Mouse (Mus musculus): ENCODE data around the gene Egflam.

Gene Egflam

DNA sequence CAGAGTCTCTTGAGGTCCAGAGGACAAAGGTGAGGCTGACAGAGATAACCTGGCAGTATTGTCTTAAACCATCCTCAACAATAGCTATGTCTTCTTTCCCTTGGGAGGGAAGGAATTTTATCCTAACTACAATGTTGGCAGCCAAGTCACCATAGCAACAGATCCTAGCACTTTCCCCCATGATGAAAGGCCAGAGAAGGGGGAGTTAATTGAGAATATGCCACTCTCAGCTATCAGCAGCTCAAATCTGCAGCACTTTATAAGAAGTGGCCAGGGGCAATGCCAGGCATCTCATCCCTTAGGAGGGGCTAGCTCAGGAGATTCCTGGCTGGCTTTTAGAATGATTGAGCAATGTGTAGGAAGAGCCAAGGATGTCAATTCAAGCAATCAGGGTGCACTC is 105.3 kb downstream of the Egflam start:
- in situ Hi-C loops (cut with MboI, MseI), result no loop called here

GRCm38 (mm10) chr15:7290003-7290402 is 108.2 kb downstream of the Egflam start:
- in situ Hi-C loops (cut with MboI, MseI), result no loop called here

- in situ Hi-C loops (cut with MboI, MseI), result no loop called here
These were observed 108.7 kb downstream of the Egflam start for GRCm38 (mm10) chr15:7289516-7289915.

- in situ Hi-C loops (cut with MboI, MseI), result no loop called here
These were observed 109.3 kb downstream of the Egflam start for GRCm38 (mm10) chr15:7288841-7289424.

- in situ Hi-C loops (cut with MboI, MseI), result no loop called here
These were observed 110.3 kb downstream of the Egflam start for GRCm38 (mm10) chr15:7287911-7288310.

- in situ Hi-C loops (cut with MboI, MseI), result no loop called here
These were observed 116.6 kb downstream of the Egflam start for GRCm38 (mm10) chr15:7281579-7281978.

DNA sequence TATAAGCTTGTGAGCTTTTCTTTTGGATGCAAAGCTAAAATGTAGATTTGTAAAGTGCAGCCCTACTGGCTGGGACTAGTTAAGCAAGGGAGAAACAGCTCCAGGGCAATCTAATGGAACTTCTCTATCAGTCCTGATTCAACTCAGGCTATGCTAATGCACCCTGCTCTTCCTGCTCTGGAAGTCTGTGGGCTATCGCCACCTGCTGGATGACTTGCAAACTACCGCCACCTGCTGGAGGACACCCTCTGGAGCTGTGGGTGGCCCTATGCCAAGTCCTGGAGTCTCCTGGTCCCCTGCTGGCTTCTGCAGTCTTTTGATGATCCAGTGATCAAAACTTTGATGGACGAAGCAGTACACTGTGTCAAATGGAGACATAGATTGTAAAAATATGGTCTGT is 134.4 kb downstream of the Egflam start:
- in situ Hi-C loops (cut with MboI, MseI), result no loop called here

DNA sequence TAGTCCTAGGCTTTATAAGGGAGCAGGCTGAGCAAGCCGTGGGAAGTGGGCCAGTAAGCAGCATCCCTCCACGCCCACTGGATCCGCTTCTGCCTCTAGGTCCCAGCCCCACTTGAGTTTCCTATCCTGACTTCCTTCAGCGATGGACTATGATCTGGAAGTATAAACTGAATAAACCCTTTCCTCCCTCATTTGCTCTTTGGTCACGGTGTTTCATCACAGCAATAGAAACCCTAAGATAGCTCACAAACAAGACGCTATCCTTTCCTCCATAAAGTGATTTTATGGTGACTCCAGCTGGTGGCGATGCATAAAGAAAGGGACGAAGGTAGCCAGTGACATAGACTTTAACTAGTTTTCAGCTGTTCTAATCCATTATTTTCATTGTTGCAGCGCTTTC is 134.9 kb downstream of the Egflam start:
- in situ Hi-C loops (cut with MboI, MseI), result no loop called here

- in situ Hi-C loops (cut with MboI, MseI), result no loop called here
These were observed 136.8 kb downstream of the Egflam start for GRCm38 (mm10) chr15:7261371-7261770.

DNA sequence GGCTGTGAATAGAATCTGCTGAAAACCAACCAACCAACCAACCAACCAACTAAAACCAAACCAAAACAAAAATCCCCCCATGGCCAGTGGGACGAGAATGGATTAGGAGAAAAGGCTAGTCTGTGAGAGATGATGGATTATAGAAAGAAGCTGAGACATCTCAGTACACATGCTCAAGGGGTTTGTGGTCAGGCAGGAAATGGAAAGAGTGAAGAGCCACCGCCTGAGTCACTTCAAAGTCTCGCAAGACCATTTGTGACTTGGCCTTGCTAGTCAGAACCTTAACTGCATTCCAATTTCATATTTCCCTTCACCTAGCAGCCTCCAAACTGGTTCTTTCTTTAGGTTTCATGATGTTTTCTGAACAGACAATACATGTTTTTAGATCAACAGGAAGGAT is 141.6 kb downstream of the Egflam start:
- in situ Hi-C loops (cut with MboI, MseI), result no loop called here

- in situ Hi-C loops (cut with MboI, MseI), result no loop called here
These were observed 144.9 kb downstream of the Egflam start for GRCm38 (mm10) chr15:7253326-7253725.

DNA sequence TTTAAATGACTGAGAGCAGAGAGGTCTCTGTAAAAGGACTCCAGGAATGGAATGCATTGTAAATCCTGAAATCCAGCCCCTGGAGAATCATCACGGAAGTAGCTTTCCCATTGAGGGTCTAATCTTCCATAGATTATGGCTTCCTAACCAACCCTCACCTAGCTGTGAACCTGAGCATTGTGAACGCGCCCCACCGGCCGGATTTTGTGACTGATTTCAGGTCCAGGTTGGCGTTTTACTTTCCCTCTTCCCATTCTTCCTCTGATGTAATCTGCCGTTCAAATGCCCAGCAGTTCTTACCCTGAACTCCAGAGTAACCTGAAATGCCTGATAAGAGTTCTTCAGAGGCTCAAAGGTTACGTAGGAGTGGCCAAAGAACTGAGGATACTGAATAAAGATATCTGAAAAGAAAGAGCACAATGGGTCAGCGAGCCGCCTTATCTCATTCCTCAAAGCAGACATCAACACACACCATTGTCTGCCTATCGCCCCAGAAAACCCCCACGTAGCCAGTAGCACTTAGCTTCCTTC is 146.0 kb downstream of the Egflam start:
- in situ Hi-C loops (cut with MboI, MseI), result no loop called here

DNA sequence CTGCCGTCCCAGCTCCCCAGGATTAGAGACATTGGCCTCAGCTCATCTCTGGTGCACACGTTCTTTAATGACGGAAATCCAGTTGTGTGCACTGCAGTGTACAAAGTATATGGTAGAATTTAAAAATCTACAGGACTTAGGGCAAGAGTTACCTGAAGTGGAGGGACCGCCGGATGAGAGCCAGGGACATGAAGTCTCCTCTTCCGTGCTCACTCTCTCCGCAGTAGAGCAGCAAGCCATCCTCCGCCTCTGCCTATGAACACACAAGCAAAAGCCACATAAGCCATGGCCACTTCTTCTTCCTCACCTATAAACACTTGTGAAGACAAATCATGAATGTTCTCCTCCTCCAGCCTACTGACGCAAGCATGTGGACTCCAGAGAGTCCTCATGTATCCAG is 147.2 kb downstream of the Egflam start:
- in situ Hi-C loops (cut with MboI, MseI), result no loop called here

DNA sequence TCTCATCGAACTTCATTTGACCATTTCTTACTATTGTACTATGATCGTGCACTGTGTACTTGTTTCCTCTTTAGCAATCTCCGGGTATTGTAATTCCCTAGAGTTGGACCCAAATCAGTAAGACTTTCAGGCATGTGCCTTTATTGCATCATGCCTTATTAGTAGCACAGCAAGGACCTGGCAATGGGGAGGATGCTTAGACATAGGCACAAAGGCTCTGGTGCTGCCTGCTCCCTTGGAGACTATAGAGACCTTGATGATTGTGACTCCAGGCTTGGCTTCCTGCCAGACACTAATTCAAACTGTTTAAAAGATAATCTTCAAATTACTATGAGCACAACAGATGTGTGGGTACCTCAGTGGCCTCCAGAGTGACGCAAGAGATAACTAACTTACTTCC is 149.0 kb downstream of the Egflam start:
- in situ Hi-C loops (cut with MboI, MseI), result no loop called here

DNA sequence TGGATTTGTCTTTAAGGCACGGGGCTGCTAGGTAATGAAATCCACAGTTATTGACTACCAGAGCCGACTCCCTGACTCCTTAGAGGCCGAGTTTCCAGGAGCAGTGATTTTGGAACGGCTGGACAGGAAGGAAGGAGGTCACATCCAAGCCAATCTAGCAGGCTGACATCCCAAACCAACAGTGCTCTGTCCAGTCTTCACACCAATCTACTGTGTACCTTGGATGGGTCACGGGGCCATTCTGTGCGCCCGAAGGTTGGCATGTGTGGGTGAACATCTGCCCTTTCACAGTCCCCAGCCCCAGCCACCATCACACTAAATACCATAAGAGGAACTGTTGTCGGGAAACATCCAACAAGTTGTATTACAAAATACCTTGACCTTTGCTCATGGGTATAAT is 150.9 kb downstream of the Egflam start:
- in situ Hi-C loops (cut with MboI, MseI), result no loop called here

- in situ Hi-C loops (cut with MboI, MseI), result no loop called here
These were observed 155.9 kb downstream of the Egflam start for GRCm38 (mm10) chr15:7242161-7242850.

GRCm38 (mm10) chr15:7240950-7241349 is 157.2 kb downstream of the Egflam start:
- in situ Hi-C loops (cut with MboI, MseI), result no loop called here

DNA sequence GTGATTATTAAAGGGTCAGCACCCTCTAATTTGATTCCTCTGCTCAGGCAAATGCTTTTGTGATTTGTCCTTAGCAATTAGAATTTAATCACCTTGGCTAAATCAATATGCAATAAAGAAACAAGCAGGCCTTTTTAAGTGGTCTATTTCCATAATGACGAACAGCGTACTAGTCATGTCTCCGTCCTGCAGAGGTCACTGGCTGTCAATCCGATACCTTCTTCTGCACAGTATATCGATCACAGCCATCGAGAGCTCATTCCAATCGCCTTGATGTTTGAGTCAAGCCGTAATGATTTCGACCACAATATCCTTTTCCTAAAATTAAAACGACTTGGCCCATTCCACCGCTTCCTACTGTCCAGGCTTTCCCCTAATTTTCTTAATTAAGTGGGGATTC is 158.3 kb downstream of the Egflam start:
- in situ Hi-C loops (cut with MboI, MseI), result no loop called here

DNA sequence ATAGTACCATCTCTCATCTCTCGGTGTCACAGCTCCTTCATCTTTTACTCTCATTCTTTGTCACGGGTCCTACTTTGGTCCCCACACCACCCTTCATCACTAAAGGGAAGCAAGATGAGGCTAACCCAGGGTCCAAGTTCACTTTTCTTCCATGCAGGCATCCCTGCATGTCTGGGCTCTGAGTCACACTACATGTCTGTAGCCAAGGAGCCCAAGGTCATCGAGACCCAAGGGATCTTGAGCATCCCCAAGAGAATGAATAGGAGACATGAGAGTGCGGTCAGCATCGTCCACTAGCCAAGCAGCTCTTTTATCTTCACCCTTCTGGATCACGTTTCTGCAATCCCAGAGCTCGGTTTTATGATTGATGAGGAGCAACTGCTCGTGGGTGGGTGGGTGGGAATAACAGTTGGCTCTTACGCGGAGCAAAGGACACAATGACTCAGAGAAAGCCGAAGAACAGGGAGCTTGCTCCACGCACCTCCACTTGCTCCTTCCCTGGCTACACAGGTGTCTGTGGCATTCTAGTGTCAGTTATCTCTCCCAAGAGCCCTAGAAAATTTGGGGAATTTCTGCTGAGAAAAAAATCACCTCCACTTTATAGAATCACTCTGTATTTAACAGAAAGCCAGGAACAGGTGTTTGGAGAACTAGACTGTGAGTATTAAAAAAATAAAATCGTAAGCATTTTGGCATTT is 164.7 kb downstream of the Egflam start:
- in situ Hi-C loops (cut with MboI, MseI), result no loop called here

GRCm38 (mm10) chr15:7226225-7226624 is 172.0 kb downstream of the Egflam start:
- in situ Hi-C loops (cut with MboI, MseI), result loop anchor here (10.0 kb wide), 1 partner anchor 311 kb away; no protein-coding TSS in a partner anchor

DNA sequence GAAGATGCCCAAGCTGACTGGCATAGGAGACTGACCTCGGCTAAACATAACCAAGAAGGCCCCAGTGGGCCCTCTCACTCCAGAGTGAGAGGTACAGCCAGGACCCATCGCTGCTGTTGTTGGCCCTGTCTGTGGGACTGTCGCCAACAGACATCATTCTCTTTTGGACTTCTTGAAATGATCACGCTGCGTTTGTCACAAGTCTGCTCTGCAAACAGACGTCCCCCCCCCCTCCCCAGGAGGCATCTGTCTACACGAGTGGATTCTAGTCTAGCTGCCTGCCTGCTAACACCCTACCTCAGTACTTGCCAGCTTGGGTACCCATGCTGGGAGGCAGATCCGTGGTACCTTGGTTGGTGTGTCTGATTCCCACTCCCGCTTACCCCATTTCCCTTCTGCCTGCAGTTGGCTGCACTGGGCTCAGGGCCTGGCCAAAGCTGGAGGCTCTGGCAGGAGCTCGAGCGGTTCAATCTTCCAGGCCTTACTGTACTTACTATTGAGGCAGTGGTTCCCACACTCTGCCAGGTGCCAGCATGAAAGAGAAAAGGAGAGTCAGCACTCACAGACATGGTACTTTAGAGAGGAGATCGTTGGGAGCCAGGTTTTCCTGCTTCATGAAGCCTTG is 173.9 kb downstream of the Egflam start:
- in situ Hi-C loops (cut with MboI, MseI), result loop anchor here (10.0 kb wide), 1 partner anchor 309 kb away; no protein-coding TSS in a partner anchor

GRCm38 (mm10) chr15:7222809-7223208 is 175.4 kb downstream of the Egflam start:
- in situ Hi-C loops (cut with MboI, MseI), result loop anchor here (10.0 kb wide), 1 partner anchor 308 kb away; no protein-coding TSS in a partner anchor
